Mouse (Mus musculus) embryonic facial prominence, embryonic 13.5 days (tissue): ENCODE results near the gene Ano7. TPM values are rescaled to one million over a fixed set of nuclear protein-coding genes. Genes with fewer than 3 reads are reported as not detected.
A peak's percentile ranks its signal among the peaks of the same experiment; 100 is the strongest.
"Not testable (repeated sequence)": the region's sequence is repeated elsewhere in the genome, so short reads cannot be mapped to it uniquely, and the experiment has no call there.

Experiments
- ATAC-seq: fragments of 200-750 bp; cut with Nextera tagmentation; 2 replicates; pipeline ENCODE4 v1.8.0; 2017; ENCODE audit warnings: low read depth; ENCODE audit not compliant: insufficient number of reproducible peaks, insufficient read depth, low FRiP score, low TSS enrichment
- H3K27ac ChIP-seq: fragments of 300-500 bp; sonication (generic); 2 replicates; pipeline ENCODE4 v1.5.1; 2015; ENCODE audit warnings: moderate library complexity, mild to moderate bottlenecking, inconsistent platforms
- H3K27me3 ChIP-seq: fragments of 300-500 bp; sonication (generic); 2 replicates; pipeline ENCODE4 v1.6.1; 2015; ENCODE audit warnings: mild to moderate bottlenecking, inconsistent platforms
- H3K36me3 ChIP-seq: fragments of 300-500 bp; sonication (generic); 2 replicates; pipeline ENCODE4 v1.6.1; 2015; ENCODE audit warnings: mild to moderate bottlenecking, inconsistent platforms
- H3K4me1 ChIP-seq: fragments of 300-500 bp; sonication (generic); 2 replicates; pipeline ENCODE4 v1.6.1; 2015; ENCODE audit warnings: inconsistent platforms
- H3K4me2 ChIP-seq: fragments of 300-500 bp; sonication (generic); 2 replicates; pipeline ENCODE4 v1.6.1; 2015; ENCODE audit warnings: moderate library complexity, mild to moderate bottlenecking, inconsistent platforms
- H3K4me3 ChIP-seq: fragments of 300-500 bp; sonication (generic); 2 replicates; pipeline ENCODE4 v1.5.1; 2015; ENCODE audit warnings: mild to moderate bottlenecking, inconsistent platforms
- H3K9ac ChIP-seq: fragments of 300-500 bp; sonication (generic); 2 replicates; pipeline ENCODE4 v1.6.1; 2015; ENCODE audit warnings: mild to moderate bottlenecking, inconsistent platforms
- H3K9me3 ChIP-seq: fragments of 300-500 bp; sonication (generic); 2 replicates; pipeline ENCODE4 v1.6.1; 2016; ENCODE audit warnings: inconsistent platforms
- WGBS: fragments of 180-500 bp; shearing (Covaris S2); methylation state at CpG from one replicate; pipeline ENCODE4 v1.1.7; 2015; ENCODE audit warnings: mixed read lengths; 5-methylcytosine and 5-hydroxymethylcytosine counted together
- polyA plus RNA-seq: library from polyadenylated mRNA; unstranded; fragments of >200 nt; fragmentation: Nextera tagmentation; extraction: Ambion mirVana; gene quantifications from 2 replicates; pipeline ENCODE4 v1.2.1, GENCODE M21; 2015

Gene Ano7
- polyA plus RNA-seq, 1 experiment from 2014 or later = 0.49 TPM

- H3K4me1 ChIP-seq = no peaks in the 10 kb centered on the region
- H3K4me2 ChIP-seq = no peak overlapping the region
- H3K36me3 ChIP-seq = no peaks in the 10 kb centered on the region
- no peak overlapping the region for H3K4me3 ChIP-seq
- H3K9ac ChIP-seq = no peak overlapping the region
- no peak for ATAC-seq
- H3K27me3 ChIP-seq = no peaks in the 10 kb centered on the region
- no peak overlapping the region for H3K27ac ChIP-seq
- H3K9me3 ChIP-seq = no peaks in the 10 kb centered on the region
- WGBS = 71% methylated on average over 5 of the region's 5 CpGs
Measured at GRCm38 (mm10) chr1:93379117-93379516, 5.4 kb downstream of the Ano7 start.

- Histone ChIP-seq H3K4me2 (no peak overlapping the region), H3K36me3 (no peaks in the 10 kb centered on the region), H3K27me3 (no peaks in the 10 kb centered on the region), H3K9ac (no peak overlapping the region), H3K9me3 (no peaks in the 10 kb centered on the region), H3K27ac (no peak overlapping the region), H3K4me3 (no peak overlapping the region), H3K4me1 (no peaks in the 10 kb centered on the region)
- ATAC-seq = no peak
- WGBS = 80% methylated on average over 2 of the region's 2 CpGs
Measured at GRCm38 (mm10) chr1:93387198-93387597, 13.5 kb downstream of the Ano7 start.

GRCm38 (mm10) chr1:93388906-93389305 lies 15.2 kb downstream of the Ano7 start:
- Histone ChIP-seq H3K27me3 (no peaks in the 10 kb centered on the region), H3K4me3 (no peak overlapping the region), H3K9ac (no peak overlapping the region), H3K4me1 (no peaks in the 10 kb centered on the region), H3K9me3 (no peaks in the 10 kb centered on the region), H3K36me3 (no peaks in the 10 kb centered on the region), H3K27ac (no peak overlapping the region), H3K4me2 (no peak overlapping the region)
- WGBS = 81% methylated on average over 2 of the region's 2 CpGs
- ATAC-seq = no peak

DNA sequence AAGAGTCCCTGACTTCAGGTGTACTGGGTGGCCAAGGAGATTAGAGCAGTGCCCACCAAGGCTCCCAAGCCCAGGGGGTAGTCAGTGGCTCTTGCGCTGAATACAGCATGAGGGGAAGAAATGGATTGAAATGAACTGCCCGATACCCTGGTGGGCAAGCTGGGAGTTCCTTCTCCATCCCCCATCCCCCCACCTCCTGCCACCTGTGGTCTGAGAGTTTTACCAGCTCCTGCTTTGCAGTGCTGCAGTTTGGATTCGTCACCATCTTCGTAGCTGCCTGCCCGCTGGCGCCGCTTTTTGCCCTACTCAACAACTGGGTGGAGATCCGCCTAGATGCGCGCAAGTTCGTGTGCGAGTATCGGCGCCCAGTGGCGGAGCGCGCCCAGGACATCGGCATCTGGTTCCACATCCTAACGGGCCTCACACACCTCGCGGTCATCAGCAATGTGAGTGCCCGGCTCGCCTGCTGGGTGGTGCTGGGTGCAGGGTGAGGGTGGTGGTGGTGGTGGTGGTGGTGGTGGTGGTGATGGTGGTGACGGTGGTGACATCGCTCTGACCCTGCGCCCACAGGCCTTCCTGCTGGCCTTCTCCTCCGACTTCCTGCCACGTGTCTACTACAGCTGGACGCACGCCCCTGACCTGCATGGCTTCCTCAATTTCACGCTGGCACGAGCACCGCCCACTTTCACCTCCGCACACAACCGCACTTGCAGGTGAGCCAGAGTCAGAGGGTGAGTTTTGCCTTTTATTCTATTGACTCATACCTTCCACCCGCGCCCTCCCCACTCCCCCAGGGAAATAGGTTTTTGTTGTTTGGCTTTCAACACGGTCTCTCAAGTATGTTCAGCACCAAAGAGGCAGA lies 27.7 kb downstream of the Ano7 start:
- no peaks in the 10 kb centered on the region for H3K9me3 ChIP-seq
- no peak for ATAC-seq
- 20% methylated on average over 38 of the region's 38 CpGs for WGBS
- peaks cover 14% of the 10 kb centered on the region for H3K36me3 ChIP-seq
- H3K27me3 ChIP-seq = peaks cover 3% of the 10 kb centered on the region; the same call in 1 of the 2 replicates
- peak overlapping the region; percentile 55 for H3K4me2 ChIP-seq
- peaks cover 8% of the 10 kb centered on the region; the same call in 1 of the 2 replicates for H3K4me1 ChIP-seq
- H3K9ac ChIP-seq = peak overlapping the region; percentile 36; the same call in 1 of the 2 replicates
- H3K27ac ChIP-seq = no peak overlapping the region
- peak overlapping the region; percentile 33 for H3K4me3 ChIP-seq

GRCm38 (mm10) chr1:93403403-93403802 lies 29.7 kb downstream of the Ano7 start:
- H3K27me3 ChIP-seq = peaks cover 3% of the 10 kb centered on the region; the same call in 1 of the 2 replicates
- peaks cover 34% of the 10 kb centered on the region for H3K36me3 ChIP-seq
- 82% methylated on average over 4 of the region's 4 CpGs for WGBS
- no peak overlapping the region for H3K27ac ChIP-seq
- no peak overlapping the region for H3K4me3 ChIP-seq
- peaks cover 8% of the 10 kb centered on the region; the same call in 1 of the 2 replicates for H3K4me1 ChIP-seq
- H3K9me3 ChIP-seq = no peaks in the 10 kb centered on the region
- no peak for ATAC-seq
- no peak overlapping the region for H3K9ac ChIP-seq
- H3K4me2 ChIP-seq = no peak overlapping the region

DNA sequence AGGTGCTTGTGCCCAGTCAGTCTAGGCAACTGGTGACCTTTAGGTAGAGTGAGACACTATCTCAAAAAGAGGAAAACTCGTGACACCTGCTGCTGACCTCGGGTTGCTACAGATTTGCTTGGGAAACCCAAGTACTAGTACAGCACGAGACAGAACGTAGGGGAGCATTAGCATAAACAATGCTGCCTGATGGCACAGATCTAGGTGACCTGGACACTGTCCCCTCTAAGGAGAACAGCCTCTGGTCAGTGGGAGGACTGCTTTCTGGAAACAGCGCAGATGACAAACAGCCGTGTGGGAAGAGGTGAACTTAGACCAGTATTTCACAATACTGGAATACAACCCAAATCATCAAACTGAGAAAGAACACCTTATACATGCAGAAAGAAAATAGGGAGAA lies 58.4 kb downstream of the Ano7 start:
- no peaks in the 10 kb centered on the region for H3K27me3 ChIP-seq
- H3K27ac ChIP-seq = no peak overlapping the region
- no peaks in the 10 kb centered on the region for H3K9me3 ChIP-seq
- ATAC-seq = no peak
- no peaks in the 10 kb centered on the region for H3K4me1 ChIP-seq
- no peak overlapping the region for H3K4me3 ChIP-seq
- H3K9ac ChIP-seq = no peak overlapping the region
- WGBS = 85% methylated on average over 6 of the region's 6 CpGs
- no peak overlapping the region for H3K4me2 ChIP-seq
- H3K36me3 ChIP-seq = peaks cover 85% of the 10 kb centered on the region

DNA sequence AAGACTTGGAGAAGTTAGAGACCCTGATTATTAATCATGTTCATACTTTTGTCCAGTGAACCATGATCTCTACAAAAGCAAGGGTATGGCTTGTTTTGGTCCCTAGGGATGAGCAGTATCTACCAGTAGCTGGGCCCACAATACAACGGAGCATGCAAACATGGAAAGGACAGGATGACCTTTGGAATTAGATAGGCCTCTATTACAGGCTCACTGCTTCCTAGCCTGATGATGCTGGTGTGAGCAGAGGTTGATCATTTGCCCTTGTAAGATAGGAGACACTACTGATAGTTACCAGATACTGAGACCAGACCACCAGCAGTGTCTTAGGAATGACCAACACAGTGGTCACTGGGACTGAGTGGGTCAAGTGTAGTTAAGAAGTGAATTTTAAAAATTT lies 65.6 kb downstream of the Ano7 start:
- peaks cover 18% of the 10 kb centered on the region for H3K4me1 ChIP-seq
- no peak overlapping the region for H3K4me2 ChIP-seq
- H3K27me3 ChIP-seq = no peaks in the 10 kb centered on the region
- no peaks in the 10 kb centered on the region for H3K9me3 ChIP-seq
- ATAC-seq = no peak
- WGBS = 93% methylated on average over 1 of the region's 1 CpGs
- no peak overlapping the region for H3K4me3 ChIP-seq
- H3K36me3 ChIP-seq = peaks cover 68% of the 10 kb centered on the region
- H3K9ac ChIP-seq = no peak overlapping the region
- no peak overlapping the region for H3K27ac ChIP-seq

GRCm38 (mm10) chr1:93444405-93445110 lies 70.8 kb downstream of the Ano7 start:
- Histone ChIP-seq H3K27ac (peak overlapping the region; percentile 96), H3K36me3 (peaks cover 24% of the 10 kb centered on the region), H3K4me3 (peak overlapping the region; percentile 97), H3K9ac (peak overlapping the region; percentile 93), H3K4me1 (peaks cover 27% of the 10 kb centered on the region), H3K4me2 (peak overlapping the region; percentile 71), H3K9me3 (no peaks in the 10 kb centered on the region), H3K27me3 (no peaks in the 10 kb centered on the region)
- 3% methylated on average over 18 of the region's 18 CpGs for WGBS
- peak; percentile 69 for ATAC-seq

- peak; percentile 91 for ATAC-seq
- under 1% methylated on average over 81 of the region's 84 CpGs for WGBS
Measured at GRCm38 (mm10) chr1:93445111-93445821, 71.5 kb downstream of the Ano7 start.

GRCm38 (mm10) chr1:93445822-93446162 lies 72.1 kb downstream of the Ano7 start:
- WGBS = 18% methylated on average over 3 of the region's 3 CpGs
- no peaks in the 10 kb centered on the region for H3K27me3 ChIP-seq
- H3K9ac ChIP-seq = peak overlapping the region; percentile 93
- peak overlapping the region; percentile 97 for H3K4me3 ChIP-seq
- ATAC-seq = peak; percentile 22
- no peaks in the 10 kb centered on the region for H3K9me3 ChIP-seq
- peaks cover 27% of the 10 kb centered on the region for H3K4me1 ChIP-seq
- peak overlapping the region; percentile 96 for H3K27ac ChIP-seq
- H3K4me2 ChIP-seq = peak overlapping the region; percentile 71
- peaks cover 12% of the 10 kb centered on the region for H3K36me3 ChIP-seq

More at GRCm38 (mm10) chr1:93445111-93445821, 71.5 kb downstream of the Ano7 start:
- Histone ChIP-seq H3K4me2 (peak overlapping the region; percentile 71), H3K27ac (peak overlapping the region; percentile 96), H3K27me3 (no peaks in the 10 kb centered on the region), H3K9ac (peak overlapping the region; percentile 93), H3K36me3 (peaks cover 17% of the 10 kb centered on the region), H3K4me3 (peak overlapping the region; percentile 97), H3K4me1 (peaks cover 27% of the 10 kb centered on the region), H3K9me3 (no peaks in the 10 kb centered on the region)

DNA sequence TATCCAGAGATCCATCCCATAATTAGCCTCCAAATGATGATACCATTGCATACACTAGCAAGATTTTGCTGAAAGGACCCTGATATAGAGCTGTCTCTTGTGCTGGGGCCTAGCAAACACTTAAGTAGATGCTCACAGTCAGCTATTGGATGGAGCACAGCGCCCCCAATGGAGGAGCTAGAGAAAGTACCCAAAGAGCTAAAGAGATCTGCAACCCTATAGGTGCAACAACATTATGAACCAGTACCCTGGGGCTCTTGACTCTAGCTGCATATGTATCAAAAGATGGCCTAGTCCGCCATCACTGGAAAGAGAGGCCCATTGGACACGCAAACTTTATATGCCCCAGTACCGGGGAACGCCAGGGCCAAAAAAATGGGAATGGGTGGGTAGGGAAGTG lies 76.4 kb downstream of the Ano7 start:
- 84% methylated on average over 5 of the region's 5 CpGs for WGBS
- not testable (repeated sequence) for H3K4me2 ChIP-seq, H3K4me3 ChIP-seq, ATAC-seq, H3K27ac ChIP-seq, H3K9ac ChIP-seq, H3K4me1 ChIP-seq, H3K9me3 ChIP-seq, H3K27me3 ChIP-seq, H3K36me3 ChIP-seq
